Mouse (Mus musculus) limb, embryonic 11.5 days (tissue): ENCODE measurements around the gene Ang6. TPM values are rescaled to one million over a fixed set of nuclear protein-coding genes. Genes with fewer than 3 reads are reported as not detected.
"Not testable (repeated sequence)": the region's sequence is repeated elsewhere in the genome, so short reads cannot be mapped to it uniquely, and the experiment has no call there.

Experiments used
- ATAC-seq: fragments of 200-750 bp; cut with Nextera tagmentation; 2 replicates; pipeline ENCODE4 v1.8.0; 2017; ENCODE audit warnings: low read depth; ENCODE audit not compliant: insufficient number of reproducible peaks, low FRiP score, low TSS enrichment
- DNase-seq: peaks from one replicate; pipeline ENCODE4 v3.0.0-alpha.2; 2015; ENCODE audit warnings: low spot score
- H3K27ac ChIP-seq: fragments of 300-500 bp; sonication (generic); replicated peaks from 2 replicates; pipeline ENCODE4 v1.5.1; 2014; ENCODE audit warnings: low read depth, mild to moderate bottlenecking, low read length
- H3K27me3 ChIP-seq: fragments of 300-500 bp; sonication (generic); 2 replicates; pipeline ENCODE4 v1.6.1; 2014; ENCODE audit warnings: mild to moderate bottlenecking, low read length, mixed read lengths; ENCODE audit not compliant: control insufficient read depth, insufficient read depth
- H3K36me3 ChIP-seq: fragments of 300-500 bp; sonication (generic); 2 replicates; pipeline ENCODE4 v1.6.1; 2014; ENCODE audit warnings: mild to moderate bottlenecking, low read length, moderate library complexity, mixed read lengths; ENCODE audit not compliant: control insufficient read depth, insufficient read depth
- H3K4me1 ChIP-seq: fragments of 300-500 bp; sonication (generic); 2 replicates; pipeline ENCODE4 v1.6.1; 2014; ENCODE audit warnings: low read length, mixed read lengths; ENCODE audit not compliant: control insufficient read depth, insufficient read depth
- H3K4me2 ChIP-seq: fragments of 300-500 bp; sonication (generic); 2 replicates; pipeline ENCODE4 v1.6.1; 2014; ENCODE audit warnings: low read depth, mild to moderate bottlenecking, moderate library complexity; ENCODE audit not compliant: severe bottlenecking
- H3K4me3 ChIP-seq: fragments of 300-500 bp; sonication (generic); 2 replicates; pipeline ENCODE4 v1.5.1; 2014; ENCODE audit warnings: low read depth, low read length
- H3K9ac ChIP-seq: fragments of 300-500 bp; sonication (generic); 2 replicates; pipeline ENCODE4 v1.6.1; 2014; ENCODE audit warnings: mild to moderate bottlenecking, low read length
- H3K9me3 ChIP-seq: fragments of 300-500 bp; sonication (generic); 2 replicates; pipeline ENCODE4 v1.6.1; 2016; ENCODE audit warnings: low read length; ENCODE audit not compliant: control insufficient read depth
- WGBS: fragments of 180-500 bp; shearing (Covaris S2); extraction: QIAGEN DNeasy Blood & Tissue Kit; methylation state at CpG from one replicate; pipeline ENCODE4 v1.1.7; 2014; 5-methylcytosine and 5-hydroxymethylcytosine counted together
- polyA plus RNA-seq: library from polyadenylated mRNA; unstranded; fragments of >200 nt; fragmentation: Nextera tagmentation; extraction: Ambion mirVana; gene quantifications from 2 replicates; pipeline ENCODE4 v1.2.1, GENCODE M21; 2014

Gene Ang6
- polyA plus RNA-seq: not detected in 2 replicates

GRCm38 (mm10) chr14:44002169-44002568, at the start of gene Ang6:
Gene Ang6, minus strand, starts transcription at chr14:44002269.
- Histone ChIP-seq H3K4me3 (no peak within 1 kb of the TSS), H3K36me3 (no peaks in the 10 kb centered on the region), H3K27me3 (no peaks in the 10 kb centered on the region), H3K9ac (no peak within 1 kb of the TSS), H3K4me2 (no peak within 1 kb of the TSS), H3K27ac (no peak within 1 kb of the TSS), H3K9me3 (no peaks in the 10 kb centered on the region), H3K4me1 (no peaks in the 10 kb centered on the region)
- 77% methylated on average over 1 of the region's 1 CpGs for WGBS
- DNase-seq: no peak
- no peak for ATAC-seq

DNA sequence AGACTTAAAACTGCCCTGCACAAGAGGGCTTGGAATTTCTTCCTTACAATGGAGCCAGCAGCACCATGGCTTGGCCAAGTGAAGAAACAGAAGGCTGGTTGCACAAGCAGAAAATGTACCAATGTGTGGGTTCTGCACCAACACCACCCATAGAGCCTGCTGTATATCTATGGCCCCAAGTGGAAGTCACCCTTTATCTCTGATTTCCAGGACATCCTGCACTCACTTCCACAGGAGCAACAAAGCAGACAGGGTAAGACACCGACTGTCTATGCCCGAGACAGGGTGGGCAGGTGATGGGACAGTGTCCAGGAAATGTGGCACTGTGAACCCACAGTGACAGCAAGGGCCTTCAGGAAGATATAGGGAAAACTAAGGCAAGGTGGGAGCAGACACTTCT, 44.5 kb upstream of the Ang6 start:
- ATAC-seq, H3K4me3 ChIP-seq, H3K4me2 ChIP-seq, H3K9me3 ChIP-seq, DNase-seq, H3K27ac ChIP-seq, H3K36me3 ChIP-seq, H3K27me3 ChIP-seq, H3K9ac ChIP-seq, H3K4me1 ChIP-seq: not testable (repeated sequence)
- 93% methylated on average over 2 of the region's 2 CpGs for WGBS

DNA sequence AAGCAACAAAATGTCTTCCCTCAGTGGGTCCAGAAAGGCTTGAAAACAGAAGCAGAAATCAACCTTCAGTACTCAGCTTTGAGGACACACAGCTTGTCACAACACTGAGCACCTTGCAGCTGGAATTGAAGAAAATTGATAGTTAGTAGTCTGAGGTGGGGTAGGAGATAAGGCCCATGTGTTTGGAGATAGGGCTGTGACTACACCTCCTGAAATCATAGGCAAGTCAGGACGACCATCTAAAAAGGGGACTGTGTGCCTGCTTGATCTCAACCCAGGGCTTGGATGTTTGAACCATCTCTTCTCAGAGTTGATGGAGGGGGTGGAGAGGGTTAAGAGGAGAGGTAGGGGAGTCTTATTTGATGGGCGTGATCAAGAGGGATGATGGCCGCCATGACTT, 29.8 kb upstream of the Ang6 start:
- H3K4me2 ChIP-seq, H3K27ac ChIP-seq, DNase-seq, H3K9ac ChIP-seq, H3K9me3 ChIP-seq, H3K4me3 ChIP-seq, H3K4me1 ChIP-seq, H3K36me3 ChIP-seq, ATAC-seq, H3K27me3 ChIP-seq: not testable (repeated sequence)
- 70% methylated on average over 1 of the region's 3 CpGs for WGBS

GRCm38 (mm10) chr14:44009686-44010085, 7.6 kb upstream of the Ang6 start:
- 75% methylated on average over 1 of the region's 2 CpGs for WGBS
- H3K27me3 ChIP-seq, H3K4me1 ChIP-seq, ATAC-seq, H3K9ac ChIP-seq, DNase-seq, H3K9me3 ChIP-seq, H3K36me3 ChIP-seq, H3K4me2 ChIP-seq, H3K27ac ChIP-seq, H3K4me3 ChIP-seq: not testable (repeated sequence)

DNA sequence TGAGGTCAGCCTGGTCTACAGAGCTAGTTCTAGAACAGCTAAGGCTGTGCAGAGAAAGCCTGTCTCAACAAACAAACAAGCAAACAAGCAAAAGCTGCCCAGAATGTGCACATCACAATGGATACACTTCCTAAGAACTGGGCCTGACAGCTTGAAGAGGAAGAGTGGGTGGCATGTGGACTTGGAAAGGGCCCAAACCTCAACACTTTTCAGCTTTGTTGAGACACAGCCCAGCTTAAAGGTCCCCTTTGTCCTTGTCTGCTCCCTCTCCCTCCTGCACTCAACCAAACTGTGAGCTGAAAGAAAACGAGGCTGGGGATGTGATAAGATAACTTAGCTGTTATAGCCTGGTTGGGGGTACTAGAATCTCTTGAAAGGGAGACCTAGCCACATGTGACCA, 6.0 kb upstream of the Ang6 start:
- not testable (repeated sequence) for H3K9me3 ChIP-seq, H3K4me2 ChIP-seq, H3K4me3 ChIP-seq, ATAC-seq, DNase-seq, H3K27me3 ChIP-seq, H3K4me1 ChIP-seq, H3K9ac ChIP-seq, H3K27ac ChIP-seq, H3K36me3 ChIP-seq
- no CpG with 5 or more reads among the region's 1 CpGs for WGBS

- Histone ChIP-seq H3K27ac (no peak overlapping the region), H3K9me3 (no peaks in the 10 kb centered on the region), H3K36me3 (no peaks in the 10 kb centered on the region), H3K9ac (no peak overlapping the region), H3K4me2 (no peak overlapping the region), H3K4me1 (no peaks in the 10 kb centered on the region), H3K4me3 (no peak overlapping the region), H3K27me3 (no peaks in the 10 kb centered on the region)
- WGBS: 86% methylated on average over 3 of the region's 3 CpGs
- ATAC-seq: no peak
- DNase-seq: no peak
These were observed 469 bp downstream of the Ang6 start for GRCm38 (mm10) chr14:44001600-44001999.

DNA sequence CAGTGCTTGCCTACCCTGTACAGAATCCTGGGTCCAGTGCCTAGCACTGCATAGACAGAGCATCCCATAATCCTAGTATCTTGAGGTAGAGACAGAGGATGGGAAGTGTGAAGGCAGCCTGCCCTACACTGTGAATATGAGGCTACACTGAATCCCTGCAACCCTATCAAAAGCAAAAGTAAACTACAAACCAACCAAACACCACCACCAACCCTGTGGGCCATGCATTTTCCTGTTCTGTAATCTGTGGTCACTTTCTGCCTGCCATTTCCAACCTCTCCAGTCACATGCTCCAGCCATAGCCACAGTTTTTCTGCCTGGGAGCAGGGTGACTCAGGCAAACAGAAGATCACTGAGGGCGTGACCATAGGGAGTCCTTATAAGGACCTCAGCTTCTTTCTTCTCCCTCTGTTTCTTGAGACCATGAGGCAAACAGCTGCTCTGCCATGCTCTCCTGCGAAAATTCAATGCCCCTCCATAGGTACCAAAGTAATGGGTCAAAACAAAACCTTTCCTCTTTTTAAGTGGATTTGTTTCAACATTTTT, 3.5 kb downstream of the Ang6 start:
- not testable (repeated sequence) for H3K36me3 ChIP-seq, H3K4me1 ChIP-seq, H3K27ac ChIP-seq, H3K27me3 ChIP-seq, ATAC-seq, H3K9ac ChIP-seq, H3K9me3 ChIP-seq, H3K4me3 ChIP-seq, H3K4me2 ChIP-seq, DNase-seq
- 84% methylated on average over 2 of the region's 2 CpGs for WGBS

DNA sequence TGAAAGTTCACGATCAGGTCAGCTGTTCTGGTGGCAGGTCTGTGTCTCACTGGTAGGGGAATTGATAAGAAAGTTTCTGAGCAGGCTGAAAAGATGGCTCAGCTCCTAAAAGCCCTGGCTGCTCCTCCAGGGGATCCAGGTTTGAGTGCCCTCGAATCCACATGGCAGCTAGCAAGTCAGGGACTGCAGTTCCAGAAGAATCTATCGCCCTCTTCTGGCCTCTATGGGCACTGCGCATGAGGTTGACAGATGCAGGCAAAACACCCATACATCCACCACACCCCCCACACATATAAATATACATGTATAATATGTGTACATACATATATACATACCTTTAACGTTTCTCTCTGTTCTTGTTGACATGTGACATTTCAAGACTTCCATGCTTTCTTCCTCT, 14.7 kb downstream of the Ang6 start:
- H3K9ac ChIP-seq, H3K36me3 ChIP-seq, H3K4me3 ChIP-seq, H3K9me3 ChIP-seq, H3K27me3 ChIP-seq, H3K4me2 ChIP-seq, H3K4me1 ChIP-seq, ATAC-seq, H3K27ac ChIP-seq: not testable (repeated sequence)
- DNase-seq: peak; percentile 80
- 15% methylated on average over 5 of the region's 5 CpGs for WGBS

DNA sequence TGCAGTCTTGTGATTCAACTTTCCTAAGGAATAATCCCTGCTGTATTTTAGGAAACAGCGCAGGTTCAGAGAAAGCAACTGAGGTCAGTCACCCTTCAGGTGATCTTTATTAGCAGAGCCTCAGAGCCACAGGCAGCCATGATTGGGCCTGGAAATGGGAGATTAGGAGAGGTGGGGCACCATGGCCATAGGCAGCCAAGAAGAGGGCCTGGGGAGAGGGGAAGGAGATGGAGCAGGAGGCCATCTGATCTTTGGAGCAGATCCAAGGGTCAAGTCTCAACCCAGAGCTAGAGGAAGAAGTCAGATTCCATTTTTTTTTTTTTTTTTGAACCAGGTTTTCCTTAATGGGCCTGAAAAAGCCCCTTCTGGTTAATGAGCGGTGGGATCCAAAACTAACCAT, 15.9 kb downstream of the Ang6 start:
- Histone ChIP-seq H3K27me3 (no peaks in the 10 kb centered on the region), H3K4me1 (no peaks in the 10 kb centered on the region), H3K27ac (no peak overlapping the region), H3K9ac (no peak overlapping the region), H3K4me2 (no peak overlapping the region), H3K9me3 (no peaks in the 10 kb centered on the region), H3K36me3 (no peaks in the 10 kb centered on the region), H3K4me3 (no peak overlapping the region)
- ATAC-seq (no peak), DNase-seq (no peak)
- 84% methylated on average over 2 of the region's 2 CpGs for WGBS
